Mouse (Mus musculus) CH12.LX (cell line): ENCODE results near the gene Mttp. TPM values are rescaled to one million over a fixed set of nuclear protein-coding genes. Genes with fewer than 3 reads are reported as not detected.

Source experiments
- DNase-seq: peaks from one replicate; pipeline ENCODE4 v3.0.0-alpha.2; 2013; ENCODE audit errors: extremely low read depth
- H3K27ac ChIP-seq: 2 replicates; pipeline ENCODE4 v1.5.1; 2012; ENCODE audit warnings: low read depth, mild to moderate bottlenecking, control low read depth, moderate library complexity; ENCODE audit not compliant: insufficient read depth
- H3K27me3 ChIP-seq: replicated peaks from 2 replicates; pipeline ENCODE3; 2012; ENCODE audit warnings: inconsistent platforms
- H3K36me3 ChIP-seq, 2 experiments: replicated peaks in 1 of 2; 2 replicates each; pipeline versions ENCODE3 to v1.6.1; 2012; ENCODE audit warnings: inconsistent platforms in 1 of 2, low read length in 1 of 2, mild to moderate bottlenecking in 1 of 2, mixed read lengths in 1 of 2, moderate library complexity in 1 of 2; ENCODE audit not compliant: control insufficient read depth in 1 of 2, insufficient read depth in 1 of 2
- H3K4me1 ChIP-seq, 2 experiments: 2 replicates each; pipeline ENCODE4 v1.6.1; 2012; ENCODE audit warnings: inconsistent platforms in 1 of 2, moderate library complexity in 1 of 2; ENCODE audit not compliant: insufficient read depth in 2 of 2, control insufficient read depth in 1 of 2
- H3K4me2 ChIP-seq: 2 replicates; pipeline ENCODE4 v1.6.1; 2012; ENCODE audit warnings: low read depth, mild to moderate bottlenecking, control low read depth; ENCODE audit not compliant: poor library complexity, insufficient read depth, severe bottlenecking
- H3K4me3 ChIP-seq, 3 experiments: fragments of 150-350 bp in 1 of 3; sonication (generic) in 1 of 3; replicated peaks in 1 of 3; 2 replicates each; pipeline versions ENCODE3 to v1.5.1; 2011 to 2012; ENCODE audit warnings: low read depth in 2 of 3, low read length in 2 of 3, mild to moderate bottlenecking in 2 of 3, moderate library complexity in 2 of 3, control low read depth in 1 of 3, improper control_type of control experiment in 1 of 3, inconsistent platforms in 1 of 3, mixed read lengths in 1 of 3; ENCODE audit not compliant: poor library complexity in 1 of 3
- H3K79me2 ChIP-seq: replicated peaks from 2 replicates; pipeline ENCODE4 v1.6.1; 2012; ENCODE audit warnings: mild to moderate bottlenecking, moderate library complexity; ENCODE audit not compliant: control insufficient read depth, poor library complexity, insufficient read depth, severe bottlenecking; ENCODE audit errors: extremely low read depth
- H3K9ac ChIP-seq: 2 replicates; pipeline ENCODE4 v1.6.1; 2012; ENCODE audit warnings: low read depth, mild to moderate bottlenecking, control low read depth, moderate library complexity; ENCODE audit not compliant: insufficient read depth
- H3K9me3 ChIP-seq: replicated peaks from 2 replicates; pipeline ENCODE3; 2012; ENCODE audit warnings: low read length, inconsistent platforms, mixed read lengths
- CHD1 ChIP-seq: IDR thresholded peaks from 2 replicates; pipeline ENCODE4 v1.6.1; 2012; ENCODE audit warnings: low read depth, low read length, improper control_type of control experiment, inconsistent platforms
- CHD2 ChIP-seq: IDR thresholded peaks from 2 replicates; pipeline ENCODE4 v1.6.1; 2011; ENCODE audit warnings: low read length, improper control_type of control experiment
- CTCF ChIP-seq, 2 experiments: IDR thresholded peaks in 1 of 2; conservative IDR thresholded peaks in 1 of 2; 2 replicates each; pipeline ENCODE4 v1.5.1; 2011 to 2012; ENCODE audit warnings: low read depth in 2 of 2, low read length in 2 of 2, improper control_type of control experiment in 1 of 2, inconsistent platforms in 1 of 2, mild to moderate bottlenecking in 1 of 2, moderate library complexity in 1 of 2
- EP300 ChIP-seq: IDR thresholded peaks from 2 replicates; pipeline ENCODE4 v1.6.1; 2011; ENCODE audit warnings: low read length, improper control_type of control experiment
- ETS1 ChIP-seq: conservative IDR thresholded peaks from 2 replicates; pipeline ENCODE4 v1.6.1; 2012; ENCODE audit warnings: low read depth, mild to moderate bottlenecking, inconsistent platforms, low read length, improper control_type of control experiment, moderate library complexity
- HCFC1 ChIP-seq: IDR thresholded peaks from 2 replicates; pipeline ENCODE4 v1.6.1; 2012; ENCODE audit warnings: low read depth, mild to moderate bottlenecking, inconsistent platforms, low read length, improper control_type of control experiment
- IRF4 ChIP-seq: IDR thresholded peaks from 2 replicates; pipeline ENCODE4 v1.6.1; 2014; ENCODE audit warnings: low read depth, mild to moderate bottlenecking, inconsistent platforms, low read length, improper control_type of control experiment
- JUN ChIP-seq: IDR thresholded peaks from 2 replicates; pipeline ENCODE4 v1.6.1; 2011; ENCODE audit warnings: low read depth, mild to moderate bottlenecking, low read length, improper control_type of control experiment, moderate library complexity; ENCODE audit not compliant: insufficient read depth
- KAT2A ChIP-seq: IDR thresholded peaks from 2 replicates; pipeline ENCODE4 v1.6.1; 2012; ENCODE audit warnings: low read length, improper control_type of control experiment, inconsistent platforms; ENCODE audit not compliant: insufficient replicate concordance
- MAX ChIP-seq: IDR thresholded peaks from 2 replicates; pipeline ENCODE4 v1.6.1; 2011; ENCODE audit warnings: low read length, improper control_type of control experiment
- MEF2A ChIP-seq: IDR thresholded peaks from 2 replicates; pipeline ENCODE4 v1.6.1; 2014; ENCODE audit warnings: low read depth, mild to moderate bottlenecking, inconsistent platforms, low read length, improper control_type of control experiment, borderline replicate concordance
- MXI1 ChIP-seq: IDR thresholded peaks from 2 replicates; pipeline ENCODE4 v1.6.1; 2011; ENCODE audit warnings: mild to moderate bottlenecking, low read depth, low read length, improper control_type of control experiment
- NRF1 ChIP-seq: IDR thresholded peaks from 2 replicates; pipeline ENCODE4 v1.6.1; 2014; ENCODE audit warnings: low read depth, mild to moderate bottlenecking, inconsistent platforms, low read length, improper control_type of control experiment, moderate library complexity
- PAX5 ChIP-seq: IDR thresholded peaks from 2 replicates; pipeline ENCODE4 v1.6.1; 2012; ENCODE audit warnings: low read length, inconsistent platforms, mixed read lengths
- POLR2A ChIP-seq: IDR thresholded peaks from 2 replicates; pipeline ENCODE4 v1.6.1; 2011; ENCODE audit warnings: low read depth, mild to moderate bottlenecking, improper control_type of control experiment, low read length
- POLR2AphosphoS2 ChIP-seq: IDR thresholded peaks from 2 replicates; pipeline ENCODE4 v1.6.1; 2011; ENCODE audit warnings: low read depth, low read length, improper control_type of control experiment
- RAD21 ChIP-seq: IDR thresholded peaks from 2 replicates; pipeline ENCODE4 v1.6.1; 2011; ENCODE audit warnings: low read depth, mild to moderate bottlenecking, low read length, improper control_type of control experiment, moderate library complexity
- SMC3 ChIP-seq: IDR thresholded peaks from 2 replicates; pipeline ENCODE4 v1.6.1; 2011; ENCODE audit warnings: low read depth, low read length, improper control_type of control experiment
- TBP ChIP-seq: conservative IDR thresholded peaks from 2 replicates; pipeline ENCODE4 v1.6.1; 2011; ENCODE audit warnings: low read depth, low read length, improper control_type of control experiment
- TCF12 ChIP-seq: IDR thresholded peaks from 2 replicates; pipeline ENCODE4 v1.6.1; 2014; ENCODE audit warnings: low read depth, mild to moderate bottlenecking, inconsistent platforms, low read length, improper control_type of control experiment
- UBTF ChIP-seq: IDR thresholded peaks from 2 replicates; pipeline ENCODE4 v1.6.1; 2012; ENCODE audit warnings: low read depth, mild to moderate bottlenecking, inconsistent platforms, low read length, improper control_type of control experiment, moderate library complexity
- USF2 ChIP-seq: conservative IDR thresholded peaks from 2 replicates; pipeline ENCODE4 v1.6.1; 2011; ENCODE audit warnings: low read depth, low read length, improper control_type of control experiment
- ZC3H11A ChIP-seq: IDR thresholded peaks from 2 replicates; pipeline ENCODE4 v1.6.1; 2012; ENCODE audit warnings: low read depth, mild to moderate bottlenecking, inconsistent platforms, low read length, improper control_type of control experiment
- ZKSCAN1 ChIP-seq: IDR thresholded peaks from 2 replicates; pipeline ENCODE4 v1.6.1; 2012; ENCODE audit warnings: low read depth, inconsistent platforms, low read length, improper control_type of control experiment, borderline replicate concordance
- ZMIZ1 ChIP-seq: IDR thresholded peaks from 2 replicates; pipeline ENCODE4 v1.6.1; 2012; ENCODE audit warnings: low read depth, mild to moderate bottlenecking, inconsistent platforms, low read length, improper control_type of control experiment
- dilution Hi-C: fragments of 300-500 bp; cut with MboI; formaldehyde crosslinking; loops from 2 replicates; pipeline ENCODE4 v1.14.3; 2020; ENCODE audit warnings: low sequenced_read_pairs; ENCODE audit not compliant: extremely low pct_unique_long_range_greater_than_20kb, extremely low pct_ligation_motif_present
- in situ Hi-C: fragments of 300-500 bp; cut with MboI; formaldehyde crosslinking; loops from 3 replicates; pipeline ENCODE4 v1.14.3; 2019; ENCODE audit warnings: low sequenced_read_pairs, low pct_ligation_motif_present, low pct_unique_long_range_greater_than_20kb, mixed read lengths
- polyA plus RNA-seq: library from polyadenylated mRNA; unstranded; fragments of >175 nt; gene quantifications from 2 replicates; pipeline ENCODE4 v1.2.1, GENCODE M21; 2012; ENCODE audit warnings: low read depth; ENCODE audit not compliant: insufficient read length
- total RNA-seq, 2 experiments: library from RNA; depleted of rRNA; stranded (reverse); fragments of 300-350 nt in 1 of 2; fragments of >200 nt in 1 of 2; gene quantifications; 2 replicates each; pipeline ENCODE4 v1.2.3; 2012 to 2014

Gene Mttp
- total and polyA plus RNA-seq, 3 experiments, result 4.5 to 6.3 (median 5.9) TPM

DNA sequence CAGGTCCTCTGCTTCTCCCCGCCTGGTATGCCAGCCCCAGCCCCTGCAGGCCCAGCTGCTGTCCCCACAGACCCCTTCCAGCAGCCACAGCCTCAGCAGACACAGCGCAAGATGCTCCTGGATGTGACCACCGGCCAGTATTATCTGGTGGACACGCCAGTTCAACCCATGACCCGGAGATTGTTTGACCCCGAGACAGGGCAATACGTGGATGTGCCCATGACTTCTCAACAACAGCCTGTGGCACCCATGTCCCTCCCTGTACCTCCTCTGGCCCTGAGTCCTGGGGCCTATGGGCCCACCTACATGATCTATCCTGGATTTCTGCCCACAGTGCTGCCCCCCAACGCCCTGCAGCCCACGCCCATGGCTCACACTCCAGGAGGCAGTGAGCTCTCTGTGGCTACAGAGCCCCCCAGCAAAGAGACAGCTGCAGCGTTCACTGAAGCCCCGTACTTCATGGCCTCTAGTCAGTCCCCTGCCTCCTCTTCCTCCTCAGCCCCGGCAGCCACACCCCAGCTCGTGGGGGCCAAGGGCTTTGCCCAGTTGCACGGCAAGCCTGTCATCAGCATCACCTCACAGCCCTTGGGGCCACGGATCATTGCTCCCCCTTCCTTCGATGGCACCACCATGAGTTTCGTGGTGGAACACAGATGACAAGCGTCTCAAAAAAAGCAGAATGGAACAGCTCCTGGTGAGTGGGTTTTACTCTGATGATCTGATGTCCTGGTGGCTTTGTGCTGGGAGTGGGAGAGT is 74.8 kb downstream of the Mttp start:
- peak; percentile 41 for DNase-seq
- Histone ChIP-seq H3K27ac (no peak overlapping the region), H3K79me2 (no peaks in the 10 kb centered on the region), H3K4me1 (peaks cover 26% of the 10 kb centered on the region in 2 experiments), H3K4me3 (no peak overlapping the region), H3K27me3 (peaks cover 20% of the 10 kb centered on the region), H3K4me2 (no peak overlapping the region), H3K9me3 (peaks cover 2% of the 10 kb centered on the region), H3K36me3 (peaks cover 0 to 2% of the 10 kb centered on the region in 2 experiments), H3K9ac (no peak overlapping the region)
- TF ChIP-seq JUN, result no peak
- TF ChIP-seq CHD1, result no peak
- no peak for TF ChIP-seq USF2
- TF ChIP-seq UBTF, result no peak
- no peak for TF ChIP-seq NRF1
- TF ChIP-seq KAT2A, result no peak
- TF ChIP-seq PAX5, result no peak
- no peak; the same call in 1 of the 2 replicates for TF ChIP-seq RAD21
- in situ Hi-C loops (loop anchor here (5.0 kb wide), 2 partner anchors 62 to 68 kb away; no protein-coding TSS in a partner anchor), dilution Hi-C loops (no loop called here)

DNA sequence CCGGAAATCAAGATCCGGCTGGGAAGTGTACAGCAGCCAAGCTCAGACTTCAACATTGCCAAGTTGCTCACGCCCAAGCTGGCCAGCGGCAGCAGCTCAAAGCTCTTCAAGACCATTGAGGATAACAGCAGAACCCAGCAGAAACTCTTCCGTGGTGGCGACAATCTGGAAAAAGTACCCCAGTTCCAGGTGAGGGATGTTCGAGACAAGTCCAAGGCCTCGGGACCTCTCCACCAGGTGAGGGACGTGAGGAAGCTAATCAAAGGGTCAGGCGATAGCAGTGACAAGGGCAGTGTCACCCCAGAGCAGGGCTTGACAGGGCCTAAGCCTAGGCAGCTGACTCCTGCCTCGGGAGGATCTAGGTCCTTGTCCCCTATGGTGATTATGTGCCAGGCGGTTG is 76.7 kb downstream of the Mttp start:
- dilution Hi-C loops, result no loop called here
- TF ChIP-seq EP300 (no peak), ZMIZ1 (no peak), POLR2AphosphoS2 (no peak), MEF2A (no peak), USF2 (no peak), POLR2A (no peak), ETS1 (no peak), CHD2 (no peak), NRF1 (no peak), MXI1 (no peak), CTCF (conservative IDR thresholded peaks at IDR 0.05 in 1 of 2, IDR thresholded peaks at IDR 0.05 in 1 of 2; ENCODE audit: low read depth in 2 of 2, low read length in 2 of 2) (no peak), TCF12 (no peak), SMC3 (no peak), IRF4 (no peak), HCFC1 (no peak), ZC3H11A (no peak), MAX (no peak), TBP (no peak), ZKSCAN1 (no peak)

More for the DNA sequence above, 76.7 kb downstream of the Mttp start:
- no peak overlapping the region for H3K27ac ChIP-seq
- no peaks in the 10 kb centered on the region for H3K79me2 ChIP-seq
- H3K27me3 ChIP-seq, result peaks cover 22% of the 10 kb centered on the region
- H3K4me2 ChIP-seq, result no peak overlapping the region
- H3K9me3 ChIP-seq, result peaks cover 2% of the 10 kb centered on the region
- H3K36me3 ChIP-seq, result no peaks in the 10 kb centered on the region
- no peak overlapping the region for H3K4me3 ChIP-seq
- no peak for DNase-seq
- H3K9ac ChIP-seq, result no peak overlapping the region
- in situ Hi-C loops, result loop anchor here (5.0 kb wide), 2 partner anchors 64 to 66 kb away; no protein-coding TSS in a partner anchor
- H3K4me1 ChIP-seq, result peaks cover 28 to 42% of the 10 kb centered on the region in 2 experiments
